Mouse (Mus musculus): ENCODE data around the gene Mx1. TPM values are rescaled to one million over a fixed set of nuclear protein-coding genes. Genes with fewer than 3 reads are reported as not detected.

The Mx1 gene
- total and polyA plus RNA-seq, 3 experiments, result 0.72 to 8.6 (median 7.8) TPM

GRCm38 (mm10) chr16:97461271-97461670, 1.4 kb downstream of the Mx1 start:
- no peak overlapping the region for H3K9ac ChIP-seq (ENCODE audit: insufficient read depth, low read depth)
- H3K27me3 ChIP-seq (replicated peaks), result no peaks in the 10 kb centered on the region
- dilution Hi-C loops (cut with MboI; ENCODE audit: extremely low pct_ligation_motif_present, extremely low pct_unique_long_range_greater_than_20kb, low sequenced_read_pairs), result no loop called here
- H3K4me1 ChIP-seq (ENCODE audit: control insufficient read depth in 1 of 2, insufficient read depth in 2 of 2), result peaks cover 28 to 55% of the 10 kb centered on the region in 2 experiments
- in situ Hi-C loops (cut with MboI; ENCODE audit: low pct_ligation_motif_present, low pct_unique_long_range_greater_than_20kb, low sequenced_read_pairs), result no loop called here
- TF ChIP-seq MAZ (IDR thresholded peaks at IDR 0.05; ENCODE audit: low read depth, low read length), result no peak
- TF ChIP-seq NELFE (IDR thresholded peaks at IDR 0.05; ENCODE audit: low read depth, low read length), result no peak
- TF ChIP-seq UBTF (IDR thresholded peaks at IDR 0.05; ENCODE audit: low read depth, low read length), result no peak
- 0 out of 2 replicates have a peak, but pooled peaks have one; percentile 40 for TF ChIP-seq JUND (conservative IDR thresholded peaks at IDR 0.05; ENCODE audit: low read depth, low read length)
- no peak for TF ChIP-seq CHD2 (IDR thresholded peaks at IDR 0.05; ENCODE audit: low read length)
- 0 out of 2 replicates have a peak, but pooled peaks have one; percentile 12 for TF ChIP-seq JUN (IDR thresholded peaks at IDR 0.05; ENCODE audit: insufficient read depth, low read depth, low read length)
- no peak for TF ChIP-seq CTCF (conservative IDR thresholded peaks at IDR 0.05 in 1 of 2, IDR thresholded peaks at IDR 0.05 in 1 of 2; ENCODE audit: low read depth in 2 of 2, low read length in 2 of 2)
- no peak for TF ChIP-seq USF1 (IDR thresholded peaks at IDR 0.05; ENCODE audit: low read depth, low read length)
- H3K27ac ChIP-seq (ENCODE audit: insufficient read depth, low read depth), result no peak overlapping the region
- peak; percentile 49 for DNase-seq (ENCODE audit: extremely low read depth)
- H3K4me3 ChIP-seq (replicated peaks in 1 of 3; ENCODE audit: low read depth in 2 of 3, low read length in 2 of 3, poor library complexity in 1 of 3), result no peak overlapping the region
- H3K9me3 ChIP-seq (replicated peaks; ENCODE audit: low read length), result peaks cover 4% of the 10 kb centered on the region
- no peaks in the 10 kb centered on the region for H3K79me2 ChIP-seq (replicated peaks; ENCODE audit: control insufficient read depth, extremely low read depth, insufficient read depth, poor library complexity, severe bottlenecking)
- no peak overlapping the region for H3K4me2 ChIP-seq (ENCODE audit: insufficient read depth, low read depth, poor library complexity, severe bottlenecking)
- peaks cover 0 to 5% of the 10 kb centered on the region in 2 experiments for H3K36me3 ChIP-seq (replicated peaks in 1 of 2; ENCODE audit: control insufficient read depth in 1 of 2, insufficient read depth in 1 of 2, low read length in 1 of 2)

- peak; percentile 33 for DNase-seq (ENCODE audit: extremely low read depth)
- H3K4me3 ChIP-seq (replicated peaks in 1 of 3; ENCODE audit: low read depth in 2 of 3, low read length in 2 of 3, poor library complexity in 1 of 3), result no peak overlapping the region
- no peaks in the 10 kb centered on the region for H3K79me2 ChIP-seq (replicated peaks; ENCODE audit: control insufficient read depth, extremely low read depth, insufficient read depth, poor library complexity, severe bottlenecking)
- no peaks in the 10 kb centered on the region for H3K27me3 ChIP-seq (replicated peaks)
- in situ Hi-C loops (cut with MboI; ENCODE audit: low pct_ligation_motif_present, low pct_unique_long_range_greater_than_20kb, low sequenced_read_pairs), result no loop called here
- H3K27ac ChIP-seq (ENCODE audit: insufficient read depth, low read depth), result no peak overlapping the region
- H3K9me3 ChIP-seq (replicated peaks; ENCODE audit: low read length), result peaks cover 4% of the 10 kb centered on the region
- peaks cover 28 to 55% of the 10 kb centered on the region in 2 experiments for H3K4me1 ChIP-seq (ENCODE audit: control insufficient read depth in 1 of 2, insufficient read depth in 2 of 2)
- dilution Hi-C loops (cut with MboI; ENCODE audit: extremely low pct_ligation_motif_present, extremely low pct_unique_long_range_greater_than_20kb, low sequenced_read_pairs), result no loop called here
- no peak overlapping the region for H3K9ac ChIP-seq (ENCODE audit: insufficient read depth, low read depth)
- peaks cover 0 to 13% of the 10 kb centered on the region in 2 experiments for H3K36me3 ChIP-seq (replicated peaks in 1 of 2; ENCODE audit: control insufficient read depth in 1 of 2, insufficient read depth in 1 of 2, low read length in 1 of 2)
- no peak overlapping the region for H3K4me2 ChIP-seq (ENCODE audit: insufficient read depth, low read depth, poor library complexity, severe bottlenecking)
- TF ChIP-seq CHD1 (IDR thresholded peaks at IDR 0.05; ENCODE audit: low read depth, low read length) (no peak), ZKSCAN1 (IDR thresholded peaks at IDR 0.05; ENCODE audit: borderline replicate concordance, low read depth, low read length) (no peak), ELF1 (IDR thresholded peaks at IDR 0.05; ENCODE audit: low read depth, low read length) (no peak), E2F4 (IDR thresholded peaks at IDR 0.05; ENCODE audit: insufficient replicate concordance, low read depth, low read length) (no peak), ETS1 (conservative IDR thresholded peaks at IDR 0.05; ENCODE audit: low read depth, low read length) (no peak), USF2 (conservative IDR thresholded peaks at IDR 0.05; ENCODE audit: low read depth, low read length) (no peak), GABPA (IDR thresholded peaks at IDR 0.05; ENCODE audit: insufficient replicate concordance, low read depth, low read length) (no peak), POLR2A (IDR thresholded peaks at IDR 0.05; ENCODE audit: low read depth, low read length) (no peak), PAX5 (IDR thresholded peaks at IDR 0.05; ENCODE audit: low read length) (no peak), NELFE (IDR thresholded peaks at IDR 0.05; ENCODE audit: low read depth, low read length) (no peak), BHLHE40 (IDR thresholded peaks at IDR 0.05; ENCODE audit: low read depth, low read length) (0 out of 2 replicates have a peak, but pooled peaks have one; percentile 18), HCFC1 (IDR thresholded peaks at IDR 0.05; ENCODE audit: low read depth, low read length) (no peak), MAFK (IDR thresholded peaks at IDR 0.05; ENCODE audit: insufficient replicate concordance, low read length) (peak; percentile 47; the same call in 1 of the 2 replicates), RAD21 (IDR thresholded peaks at IDR 0.05; ENCODE audit: low read depth, low read length) (no peak), ZNF384 (IDR thresholded peaks at IDR 0.05; ENCODE audit: low read depth, low read length) (no peak), SMC3 (IDR thresholded peaks at IDR 0.05; ENCODE audit: low read depth, low read length) (no peak), UBTF (IDR thresholded peaks at IDR 0.05; ENCODE audit: low read depth, low read length) (peak; percentile 69; the same call in 1 of the 2 replicates), NRF1 (IDR thresholded peaks at IDR 0.05; ENCODE audit: low read depth, low read length) (no peak), CHD2 (IDR thresholded peaks at IDR 0.05; ENCODE audit: low read length) (no peak), USF1 (IDR thresholded peaks at IDR 0.05; ENCODE audit: low read depth, low read length) (no peak), MYC (IDR thresholded peaks at IDR 0.05; ENCODE audit: low read depth, low read length) (no peak), MXI1 (IDR thresholded peaks at IDR 0.05; ENCODE audit: low read depth, low read length) (no peak), ZC3H11A (IDR thresholded peaks at IDR 0.05; ENCODE audit: low read depth, low read length) (no peak), POLR2AphosphoS2 (IDR thresholded peaks at IDR 0.05; ENCODE audit: low read depth, low read length) (no peak), RCOR1 (conservative IDR thresholded peaks at IDR 0.05; ENCODE audit: low read depth, low read length) (no peak), JUND (conservative IDR thresholded peaks at IDR 0.05; ENCODE audit: low read depth, low read length) (no peak), SIN3A (IDR thresholded peaks at IDR 0.05; ENCODE audit: low read length) (no peak), MAX (IDR thresholded peaks at IDR 0.05; ENCODE audit: low read length) (no peak), EP300 (IDR thresholded peaks at IDR 0.05; ENCODE audit: low read length) (peak; percentile 67), JUN (IDR thresholded peaks at IDR 0.05; ENCODE audit: insufficient read depth, low read depth, low read length) (0 out of 2 replicates have a peak, but pooled peaks have one; percentile 9), ZMIZ1 (IDR thresholded peaks at IDR 0.05; ENCODE audit: low read depth, low read length) (no peak)
Observed at GRCm38 (mm10) chr16:97459831-97460230, 2.9 kb downstream of the Mx1 start.
